Mouse (Mus musculus): Measurements from ENCODE around the gene P2ry6.

P2ry6 gene

DNA sequence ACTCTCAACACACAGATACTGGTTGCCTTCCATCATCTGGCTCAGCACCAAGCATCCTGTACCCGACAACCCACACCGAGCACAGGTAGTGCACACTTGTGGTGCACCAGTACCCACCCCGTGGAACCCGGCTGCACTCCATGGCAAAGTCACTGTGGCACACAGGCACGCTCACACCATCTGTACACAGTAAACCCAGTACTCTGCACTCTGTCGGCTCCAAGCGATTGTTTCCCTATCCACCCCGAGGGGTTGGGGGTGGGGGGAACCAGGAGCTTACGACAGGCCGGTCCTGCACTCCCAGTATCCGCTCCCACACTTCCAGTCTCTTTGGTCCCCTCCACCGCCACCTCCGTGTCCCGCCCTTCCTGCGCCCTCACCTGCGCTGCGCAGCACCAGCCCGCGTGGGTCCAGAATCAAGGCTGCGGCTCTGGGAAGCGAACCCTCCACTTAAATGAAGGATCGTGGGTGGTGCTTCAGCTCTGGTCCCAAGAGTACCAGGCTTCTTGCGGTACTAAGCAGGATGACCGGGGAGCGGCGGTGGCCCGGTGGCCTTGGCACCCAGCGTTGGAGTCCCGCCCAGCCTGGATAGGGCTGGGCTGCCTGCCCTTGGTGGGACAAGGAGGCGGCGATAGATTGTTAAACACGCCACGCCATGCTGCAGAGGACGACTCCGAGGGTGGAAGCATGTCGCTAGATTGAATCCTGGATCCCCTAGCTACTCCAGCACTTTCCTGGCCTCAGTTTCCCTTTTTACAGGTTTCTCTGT lies at the start of gene P2ry6:
Gene P2ry6, minus strand, starts transcription at position 515 of the 769 bp plus-strand sequence.
- DNase-seq (ENCODE audit: low read depth): no peak

- DNase-seq (ENCODE audit: low read depth): no peak
Measured at GRCm38 (mm10) chr7:101017492-101017891, 43.0 kb upstream of the P2ry6 start.

GRCm38 (mm10) chr7:101017021-101017461 lies 42.6 kb upstream of the P2ry6 start:
- no peak for DNase-seq (ENCODE audit: low read depth)

GRCm38 (mm10) chr7:101014985-101015384 lies 40.5 kb upstream of the P2ry6 start:
- DNase-seq (ENCODE audit: low read depth): no peak

GRCm38 (mm10) chr7:101014041-101014440 lies 39.6 kb upstream of the P2ry6 start:
- no peak for DNase-seq (ENCODE audit: low read depth)

DNA sequence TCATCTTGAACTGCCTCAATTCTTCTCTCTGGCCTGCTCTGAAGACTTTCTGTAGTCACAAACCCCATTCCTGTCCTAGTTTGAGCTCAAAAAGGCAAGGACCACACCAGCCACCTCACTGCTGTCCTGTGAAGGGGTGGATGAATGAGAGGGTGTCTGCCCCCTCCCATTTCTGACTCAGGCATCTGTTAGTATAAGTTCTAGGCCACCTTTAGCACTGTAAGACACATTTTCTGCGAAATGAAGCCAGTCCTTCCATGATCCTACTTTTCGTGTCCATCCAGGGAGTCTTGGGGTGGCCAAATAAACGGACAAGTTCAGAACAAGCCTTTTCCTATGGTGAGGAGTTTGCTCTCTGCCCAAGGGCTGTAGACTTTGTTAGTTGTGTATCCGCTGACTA lies 38.1 kb upstream of the P2ry6 start, which contains the start of gene P2ry2:
Gene P2ry2, minus strand, starts transcription at position 326 of the 400 bp plus-strand sequence.
- DNase-seq (ENCODE audit: low read depth): no peak

DNA sequence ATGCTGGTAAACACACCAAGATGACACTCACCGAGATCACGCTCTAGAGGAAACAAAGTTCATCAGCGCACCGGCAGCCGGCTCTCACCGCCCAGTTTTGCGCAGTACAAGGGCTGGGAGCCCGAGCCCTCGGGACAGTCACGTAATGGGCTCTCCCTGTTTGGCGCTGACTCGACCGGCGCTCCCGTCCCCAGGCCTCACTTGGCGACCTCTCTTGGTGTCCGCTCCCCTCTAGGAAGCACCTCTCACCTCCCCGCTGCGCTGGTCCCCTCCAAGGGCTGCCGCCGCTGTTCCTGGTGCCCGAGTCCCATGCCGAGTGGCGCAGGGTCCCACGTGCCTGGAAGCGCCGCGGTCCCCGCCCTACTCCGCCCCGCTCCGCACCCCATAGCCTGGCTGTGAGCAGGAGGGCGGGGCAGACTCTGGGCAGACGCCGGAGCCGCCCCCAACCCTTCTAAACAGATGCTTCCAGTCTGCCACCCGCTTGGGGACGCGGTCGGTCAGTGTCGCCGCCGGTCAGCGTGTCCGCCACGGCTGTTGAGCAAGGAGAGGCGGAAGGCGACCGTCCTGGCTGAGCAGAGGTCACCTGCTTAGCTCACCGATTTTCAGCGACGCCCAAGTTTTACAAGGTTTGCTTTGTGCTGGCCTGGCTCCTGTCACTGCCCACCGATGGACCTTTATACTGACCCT lies 37.4 kb upstream of the P2ry6 start:
- peak; percentile 62 for DNase-seq (ENCODE audit: low read depth)

- no peak for DNase-seq (ENCODE audit: low read depth)
Measured at GRCm38 (mm10) chr7:101010741-101011140, 36.3 kb upstream of the P2ry6 start.

DNA sequence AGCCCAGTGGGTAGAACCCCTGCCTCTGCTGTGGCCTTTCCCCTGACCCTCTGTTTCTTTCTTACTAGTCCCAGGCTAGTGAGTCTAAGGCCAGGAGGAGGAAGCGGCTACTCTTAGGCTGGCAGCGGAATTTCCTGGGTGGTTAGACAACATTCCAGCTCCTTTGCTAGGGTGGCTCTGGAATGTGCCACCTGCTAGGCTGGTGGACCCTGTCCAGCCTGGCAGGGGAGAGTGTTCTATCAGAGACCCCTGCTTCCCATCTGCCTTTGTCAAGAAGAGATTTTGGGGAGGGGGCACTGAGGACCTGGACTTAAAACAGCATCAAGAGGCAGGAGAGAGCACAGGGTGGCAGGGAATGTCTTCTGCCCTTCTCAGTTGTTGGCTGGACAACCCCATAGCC lies 31.8 kb upstream of the P2ry6 start:
- no peak for DNase-seq (ENCODE audit: low read depth)

DNA sequence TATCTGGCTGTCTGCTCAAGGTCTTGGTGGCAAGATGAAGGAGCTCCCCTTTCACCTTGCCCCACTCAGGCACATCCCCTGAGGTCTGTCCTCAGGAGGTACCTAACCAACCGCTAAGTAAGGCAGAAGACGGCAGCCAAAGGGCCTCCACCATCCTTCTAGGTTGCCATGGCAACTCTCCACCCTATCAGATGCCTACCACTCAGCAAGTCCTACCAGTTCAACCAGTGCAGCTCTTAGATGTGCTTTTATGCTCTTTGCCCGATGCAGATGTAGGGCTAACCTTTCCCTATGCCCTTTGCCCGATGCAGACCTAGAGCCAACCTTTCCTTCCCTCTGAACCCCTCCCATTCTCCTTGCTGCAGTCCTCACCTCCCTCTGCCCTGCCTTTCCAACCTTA lies 30.7 kb upstream of the P2ry6 start:
- DNase-seq (ENCODE audit: low read depth): no peak

DNA sequence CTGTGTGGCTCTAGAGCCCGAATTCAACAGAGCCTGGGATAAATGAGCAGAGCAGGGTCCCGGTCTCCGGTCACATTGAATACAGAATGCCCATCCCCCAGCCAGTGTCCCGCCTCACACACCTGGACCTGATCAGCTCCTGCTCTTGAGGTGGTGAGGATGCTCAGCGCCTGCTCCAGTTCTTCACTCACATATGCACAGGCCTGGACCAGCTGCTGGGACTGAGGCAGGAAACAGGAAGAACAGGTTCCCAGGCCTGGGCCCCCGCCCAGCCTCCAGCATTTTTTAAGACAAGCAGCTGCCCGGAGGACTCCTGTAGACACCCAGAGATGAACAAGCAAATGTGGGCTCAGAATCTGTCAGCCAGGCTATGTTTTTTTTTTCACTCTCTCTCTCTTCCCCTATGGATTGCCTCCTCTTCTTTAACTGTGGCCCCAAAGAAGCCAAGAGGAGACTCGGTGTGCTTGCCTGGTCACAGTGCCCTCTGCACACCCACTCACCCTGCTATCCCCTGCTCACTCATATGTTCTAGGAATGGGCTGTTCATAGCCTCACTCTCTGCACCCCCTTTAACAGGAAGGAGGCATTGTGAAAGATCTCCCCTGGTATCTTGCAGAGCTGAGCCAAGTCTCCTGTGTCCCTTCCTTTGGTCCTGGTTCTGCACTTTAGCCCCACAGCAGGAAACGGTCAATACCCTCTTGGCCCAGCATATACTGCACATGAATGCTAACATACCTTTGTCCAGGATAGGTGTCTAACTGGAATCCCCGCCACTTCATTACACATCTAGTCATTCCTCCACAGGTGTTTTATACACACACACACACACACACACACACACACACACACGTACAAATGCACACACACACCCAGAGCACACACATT lies 29.2 kb upstream of the P2ry6 start:
- no peak for DNase-seq (ENCODE audit: low read depth)

GRCm38 (mm10) chr7:101002274-101002673 lies 27.8 kb upstream of the P2ry6 start:
- DNase-seq (ENCODE audit: low read depth): no peak

- no peak for DNase-seq (ENCODE audit: low read depth)
Measured at GRCm38 (mm10) chr7:100999623-101000022, 25.2 kb upstream of the P2ry6 start.

DNA sequence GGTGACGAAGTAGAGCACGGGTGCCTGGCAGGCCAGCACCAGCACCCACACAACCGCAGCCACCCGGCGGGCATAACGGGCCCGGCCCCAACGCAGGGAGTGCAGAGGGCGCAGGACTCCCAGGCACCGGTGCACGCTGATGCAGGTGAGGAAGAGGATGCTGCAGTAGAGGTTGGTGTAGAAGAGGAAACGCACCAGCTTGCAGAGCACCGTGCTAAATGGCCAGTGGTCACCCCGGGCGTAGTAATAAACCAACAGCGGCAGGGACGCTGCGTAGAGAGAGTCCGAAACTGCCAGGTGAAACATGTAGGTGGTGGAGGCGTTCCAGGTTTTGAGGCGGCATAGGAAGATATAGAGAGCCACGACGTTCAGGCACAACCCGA lies 24.1 kb upstream of the P2ry6 start:
- DNase-seq (ENCODE audit: low read depth): no peak

GRCm38 (mm10) chr7:100997951-100998577 lies 23.6 kb upstream of the P2ry6 start:
- DNase-seq (ENCODE audit: low read depth): no peak

- no peak for DNase-seq (ENCODE audit: low read depth)
Measured at GRCm38 (mm10) chr7:100997215-100997614, 22.8 kb upstream of the P2ry6 start.

DNA sequence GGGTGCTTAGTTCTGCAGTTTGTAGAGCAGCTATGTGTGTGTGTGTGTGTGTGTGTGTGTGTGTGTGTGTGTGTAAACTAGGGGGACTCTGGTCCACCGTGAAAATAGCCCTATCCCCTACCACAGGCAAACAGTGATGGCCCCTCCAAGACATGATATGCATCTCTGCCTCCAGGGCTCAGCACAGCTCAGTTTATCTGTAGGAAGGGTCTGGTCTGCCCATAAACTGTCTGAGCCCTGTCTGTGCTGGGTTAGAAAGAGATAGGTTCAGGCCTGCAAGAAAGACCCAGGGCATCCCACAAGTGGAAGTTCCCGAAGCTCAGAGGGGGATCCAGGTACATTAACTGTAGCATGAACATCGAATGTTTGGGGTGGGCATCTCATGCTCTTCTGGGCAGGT lies 21.5 kb upstream of the P2ry6 start:
- no peak for DNase-seq (ENCODE audit: low read depth)

DNA sequence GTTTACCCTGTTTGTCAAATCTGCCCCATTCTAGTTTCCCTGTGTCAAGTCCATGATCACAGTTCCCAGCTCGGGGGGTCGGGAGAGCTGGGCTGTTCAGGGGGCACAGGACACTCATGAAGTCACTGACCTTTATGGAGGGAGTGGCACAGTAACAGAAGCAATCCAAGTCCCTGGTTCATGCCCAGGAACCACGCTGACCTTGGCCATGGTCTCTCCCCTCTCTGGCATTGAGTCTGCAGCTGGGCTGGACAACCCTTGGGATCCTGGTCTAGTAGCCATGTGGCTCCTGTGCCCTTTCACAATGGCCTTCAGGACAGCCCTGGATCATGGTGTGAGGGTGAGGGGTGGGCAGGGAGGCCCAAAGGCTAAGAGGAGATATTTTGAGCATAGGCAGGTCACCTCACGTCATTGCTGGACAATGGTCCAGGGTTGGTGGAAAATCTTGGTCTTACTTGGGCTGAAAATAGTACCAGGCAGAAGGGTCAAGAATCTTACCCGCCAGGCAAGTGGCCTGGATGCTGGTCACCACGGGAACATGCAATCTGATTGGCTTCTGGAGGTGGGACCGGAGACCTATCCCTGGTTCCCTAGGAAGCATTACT lies 20.9 kb upstream of the P2ry6 start:
- DNase-seq (ENCODE audit: low read depth): no peak

DNA sequence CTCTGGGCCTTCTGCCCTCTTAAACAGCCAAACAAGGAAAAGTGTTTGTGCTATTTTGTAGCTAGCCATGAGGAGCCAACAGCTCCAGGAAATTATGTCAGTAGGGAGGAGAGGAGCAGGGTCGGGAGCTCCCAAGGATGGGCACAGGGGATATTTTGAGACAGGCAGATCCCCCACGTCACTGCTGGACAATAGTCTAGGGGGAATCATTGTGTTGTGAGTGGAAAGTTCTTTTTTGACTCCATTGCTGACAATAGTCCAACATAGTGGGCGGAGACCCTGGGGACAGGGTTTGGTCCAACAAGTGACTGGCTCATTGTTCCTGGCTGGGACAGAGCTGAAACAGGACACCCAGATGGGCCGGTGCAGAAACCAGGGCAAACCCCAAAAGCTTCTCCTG lies 18.7 kb upstream of the P2ry6 start:
- DNase-seq (ENCODE audit: low read depth): no peak

- DNase-seq (ENCODE audit: low read depth): peak; percentile 33
Measured at GRCm38 (mm10) chr7:100991972-100992371, 17.5 kb upstream of the P2ry6 start.

DNA sequence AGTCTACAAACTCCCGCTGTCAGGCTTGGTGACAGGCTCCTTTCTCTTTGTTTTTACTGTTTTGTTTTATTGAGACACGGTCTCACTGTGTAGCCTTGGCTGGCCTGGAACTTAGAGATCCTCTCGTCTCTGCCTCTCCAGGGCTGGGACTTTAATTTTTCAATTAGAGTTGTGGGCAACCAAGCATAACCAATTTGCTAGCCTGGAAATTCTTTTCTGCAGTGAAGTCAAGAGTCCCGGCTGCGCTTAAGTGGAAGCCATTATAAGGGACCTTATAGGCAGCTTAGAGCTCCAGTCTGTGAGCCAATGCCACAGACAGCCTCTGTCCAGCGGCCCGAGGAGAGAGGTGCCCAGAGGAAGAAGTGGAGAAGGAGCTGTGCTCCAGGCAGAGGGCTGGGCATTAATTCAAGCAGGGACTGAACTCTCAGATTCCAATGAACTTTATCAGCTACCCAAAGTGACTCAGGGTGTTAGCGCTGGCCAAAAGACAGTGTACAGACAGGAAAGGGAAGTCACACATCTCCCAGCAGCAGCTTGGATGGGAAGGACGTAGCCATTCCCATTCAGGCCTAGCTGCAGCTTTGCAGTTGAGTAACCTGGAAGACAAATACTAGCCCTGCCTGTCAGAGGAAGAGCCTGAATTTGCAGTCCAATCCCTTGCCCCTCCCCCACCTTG lies 16.3 kb upstream of the P2ry6 start:
- no peak for DNase-seq (ENCODE audit: low read depth)
